Mouse (Mus musculus) midbrain, embryonic 16.5 days (tissue): ENCODE measurements around the gene Ces4a. TPM values are rescaled to one million over a fixed set of nuclear protein-coding genes. Genes with fewer than 3 reads are reported as not detected.
"Not testable (repeated sequence)": the region's sequence is repeated elsewhere in the genome, so short reads cannot be mapped to it uniquely, and the experiment has no call there.

Experiments used
- ATAC-seq: fragments of 200-750 bp; cut with Nextera tagmentation; 2 replicates; pipeline ENCODE4 v1.8.0; 2017; ENCODE audit warnings: moderate TSS enrichment
- H3K27ac ChIP-seq: fragments of 300-500 bp; sonication (generic); 2 replicates; pipeline ENCODE4 v1.5.1; 2014; ENCODE audit warnings: mild to moderate bottlenecking, low read length, mixed read lengths
- H3K27me3 ChIP-seq: fragments of 300-500 bp; sonication (generic); 2 replicates; pipeline ENCODE4 v1.6.1; 2014; ENCODE audit warnings: low read depth, low read length, mixed read lengths; ENCODE audit not compliant: control insufficient read depth, insufficient read depth
- H3K36me3 ChIP-seq: fragments of 300-500 bp; sonication (generic); 2 replicates; pipeline ENCODE4 v1.6.1; 2014; ENCODE audit warnings: mild to moderate bottlenecking, low read length, moderate library complexity, mixed read lengths; ENCODE audit not compliant: control insufficient read depth, insufficient read depth
- H3K4me1 ChIP-seq: fragments of 300-500 bp; sonication (generic); 2 replicates; pipeline ENCODE4 v1.6.1; 2014; ENCODE audit warnings: mild to moderate bottlenecking, low read length, mixed read lengths; ENCODE audit not compliant: control insufficient read depth, insufficient read depth
- H3K4me2 ChIP-seq: fragments of 300-500 bp; sonication (generic); 2 replicates; pipeline ENCODE4 v1.6.1; 2014; ENCODE audit warnings: mild to moderate bottlenecking, low read length, mixed read lengths
- H3K4me3 ChIP-seq: fragments of 300-500 bp; sonication (generic); 2 replicates; pipeline ENCODE4 v1.5.1; 2014; ENCODE audit warnings: low read depth, mild to moderate bottlenecking, low read length, moderate library complexity, mixed read lengths
- H3K9ac ChIP-seq: fragments of 300-500 bp; sonication (generic); 2 replicates; pipeline ENCODE4 v1.6.1; 2014; ENCODE audit warnings: low read depth, low read length, mixed read lengths
- H3K9me3 ChIP-seq: fragments of 300-500 bp; sonication (generic); replicated peaks from 2 replicates; pipeline ENCODE4 v1.6.1; 2014; ENCODE audit warnings: mild to moderate bottlenecking, low read length, mixed read lengths; ENCODE audit not compliant: control insufficient read depth, poor library complexity, severe bottlenecking
- WGBS: fragments of 180-500 bp; shearing (Covaris S2); extraction: QIAGEN DNeasy Blood & Tissue Kit; methylation state at CpG from one replicate; pipeline ENCODE4 v1.1.7; 2014; 5-methylcytosine and 5-hydroxymethylcytosine counted together
- polyA plus RNA-seq: library from polyadenylated mRNA; unstranded; fragments of >200 nt; fragmentation: Nextera tagmentation; extraction: Ambion mirVana; gene quantifications from 2 replicates; pipeline ENCODE4 v1.2.1, GENCODE M21; 2015

Ces4a gene
- polyA plus RNA-seq, 1 experiment from 2014 or later = not detected

DNA sequence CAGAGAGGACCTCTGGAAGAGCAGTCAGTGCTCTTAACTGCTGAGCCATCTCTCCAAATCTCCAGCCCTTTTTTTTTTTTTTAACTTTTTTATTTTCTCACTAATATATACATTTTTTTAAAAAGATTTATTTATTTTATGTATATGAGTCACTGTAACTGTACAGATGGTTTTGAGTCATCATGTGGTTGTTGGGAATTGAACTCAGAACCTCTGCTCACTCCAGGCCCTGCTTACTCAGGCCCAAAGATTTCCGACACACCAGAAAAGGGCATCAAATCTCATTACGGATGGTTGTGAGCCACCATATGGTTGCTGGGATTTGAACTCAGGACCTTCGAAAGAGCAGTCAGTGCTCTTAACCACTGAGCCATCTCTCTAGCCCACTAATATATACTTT, 43.7 kb downstream of the Ces4a start:
- ATAC-seq, H3K4me3 ChIP-seq, H3K4me2 ChIP-seq, H3K36me3 ChIP-seq, H3K27me3 ChIP-seq, H3K9me3 ChIP-seq, H3K9ac ChIP-seq, H3K27ac ChIP-seq: not testable (repeated sequence)
- H3K4me1 ChIP-seq = peaks cover 10% of the 10 kb centered on the region; the same call in 1 of the 2 replicates
- 95% methylated on average over 3 of the region's 3 CpGs for WGBS

DNA sequence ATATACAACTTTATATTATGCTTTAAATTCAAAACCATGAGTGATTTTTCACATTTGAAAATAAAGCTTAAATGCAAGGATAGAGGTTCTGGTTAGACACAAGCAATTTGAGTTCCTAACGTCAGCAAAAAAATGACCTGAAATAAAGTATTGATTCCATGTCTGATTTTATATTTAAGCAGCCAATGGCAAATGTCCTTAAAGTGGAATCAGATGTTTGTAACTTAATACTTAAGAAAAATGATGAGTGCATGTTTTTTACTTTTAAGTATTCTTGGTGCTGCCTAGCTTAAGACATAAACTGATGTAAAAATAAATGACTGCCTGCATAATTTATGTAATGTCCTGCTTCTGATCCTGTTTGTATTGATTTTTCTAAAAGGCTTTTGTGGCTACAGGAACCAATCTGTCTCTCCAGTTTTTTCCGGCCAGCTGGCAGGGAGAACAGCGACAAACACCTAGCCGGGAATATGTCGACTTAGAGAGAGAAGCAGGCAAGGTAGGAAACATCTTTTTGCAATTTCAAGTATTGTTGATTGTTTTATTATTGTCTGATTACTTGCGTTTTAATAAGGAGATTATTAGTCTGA, 46.7 kb downstream of the Ces4a start:
- 88% methylated on average over 6 of the region's 6 CpGs for WGBS
- Histone ChIP-seq H3K4me2 (no peak overlapping the region), H3K4me1 (peaks cover 1% of the 10 kb centered on the region; the same call in 1 of the 2 replicates), H3K9ac (no peak overlapping the region), H3K4me3 (no peak overlapping the region), H3K9me3 (no peaks in the 10 kb centered on the region), H3K36me3 (no peaks in the 10 kb centered on the region; the same call in 1 of the 2 replicates), H3K27ac (no peak overlapping the region), H3K27me3 (no peaks in the 10 kb centered on the region)
- no peak for ATAC-seq

- Histone ChIP-seq H3K4me1 (no peaks in the 10 kb centered on the region), H3K4me3 (no peak overlapping the region), H3K4me2 (no peak overlapping the region), H3K36me3 (no peaks in the 10 kb centered on the region; the same call in 1 of the 2 replicates), H3K9ac (no peak overlapping the region), H3K27ac (no peak overlapping the region), H3K9me3 (no peaks in the 10 kb centered on the region), H3K27me3 (no peaks in the 10 kb centered on the region)
- no peak for ATAC-seq
- 88% methylated on average over 1 of the region's 1 CpGs for whole genome bisulfite sequencing
Observed at GRCm38 (mm10) chr8:105182201-105182600, 50.6 kb downstream of the Ces4a start.

GRCm38 (mm10) chr8:105186467-105187005, 54.9 kb downstream of the Ces4a start:
- Histone ChIP-seq H3K27ac (no peak overlapping the region), H3K4me3 (no peak overlapping the region), H3K27me3 (no peaks in the 10 kb centered on the region), H3K9me3 (no peaks in the 10 kb centered on the region), H3K36me3 (no peaks in the 10 kb centered on the region), H3K4me2 (no peak overlapping the region), H3K4me1 (no peaks in the 10 kb centered on the region), H3K9ac (no peak overlapping the region)
- WGBS = 93% methylated on average over 1 of the region's 1 CpGs
- no peak for ATAC-seq

DNA sequence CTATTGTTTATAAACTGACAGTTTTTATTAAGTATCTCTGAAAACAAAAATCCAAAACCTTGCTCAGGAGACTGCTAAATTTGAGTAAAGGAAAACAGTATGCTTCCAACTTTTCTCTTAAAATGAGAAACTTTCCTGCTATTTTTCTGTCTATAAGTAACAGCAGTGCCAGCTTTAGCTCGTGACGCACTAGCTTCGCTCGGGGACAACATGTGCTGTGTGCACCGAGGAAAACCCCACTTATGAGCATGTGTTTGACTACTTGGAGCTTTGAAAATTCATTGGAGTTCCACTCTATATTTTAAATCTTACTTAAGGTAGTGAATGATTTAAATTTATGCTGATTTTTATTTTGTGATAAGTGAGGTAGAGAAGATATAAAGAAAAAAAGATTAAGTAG, 60.6 kb downstream of the Ces4a start:
- Histone ChIP-seq H3K4me2 (no peak overlapping the region), H3K36me3 (peaks cover 9% of the 10 kb centered on the region; the same call in 1 of the 2 replicates), H3K4me1 (no peaks in the 10 kb centered on the region), H3K9ac (no peak overlapping the region), H3K27ac (no peak overlapping the region), H3K27me3 (no peaks in the 10 kb centered on the region), H3K9me3 (no peaks in the 10 kb centered on the region), H3K4me3 (no peak overlapping the region)
- WGBS = 98% methylated on average over 5 of the region's 5 CpGs
- ATAC-seq = no peak

Other genes with a start within 250 kb of the Ces4a start
- gene Ces2e, start 205.5 kb upstream of the Ces4a start, polyA plus RNA-seq = not detected in 2 replicates
- not detected in 2 replicates for gene Ces2f, start 184.4 kb upstream of the Ces4a start, polyA plus RNA-seq
- 0.07 and 0.08 TPM in 2 replicates for gene Ces2g, start 170.1 kb upstream of the Ces4a start, polyA plus RNA-seq
- not detected in 2 replicates for gene Ces2h, start 130.9 kb upstream of the Ces4a start, polyA plus RNA-seq
- not detected in 2 replicates for gene Ces3a, start 83.2 kb upstream of the Ces4a start, polyA plus RNA-seq
- not detected in 2 replicates for gene Ces3b, start 48.0 kb upstream of the Ces4a start, polyA plus RNA-seq
- gene Cbfb, start 38.9 kb downstream of the Ces4a start, polyA plus RNA-seq = 19.7 and 22.9 TPM in 2 replicates
- 34.6 and 37.5 TPM in 2 replicates for gene D230025D16Rik, start 93.3 kb downstream of the Ces4a start, polyA plus RNA-seq
- 5.8 and 8.9 TPM in 2 replicates for gene B3gnt9, start 123.4 kb downstream of the Ces4a start, polyA plus RNA-seq
- 12.8 and 14.0 TPM in 2 replicates for gene Tradd, start 132.8 kb downstream of the Ces4a start, polyA plus RNA-seq
- gene Fbxl8, start 132.8 kb downstream of the Ces4a start, polyA plus RNA-seq = 0.82 and 1.1 TPM in 2 replicates
- 0.35 and 0.40 TPM in 2 replicates for gene Hsf4, start 138.0 kb downstream of the Ces4a start, polyA plus RNA-seq
- 4.5 and 4.7 TPM in 2 replicates for gene Nol3, start 144.3 kb downstream of the Ces4a start, polyA plus RNA-seq
- 168 and 175 TPM in 2 replicates for gene 4931428F04Rik, start 158.1 kb downstream of the Ces4a start, polyA plus RNA-seq
- 10.5 and 12.0 TPM in 2 replicates for gene Exoc3l, start 164.3 kb downstream of the Ces4a start, polyA plus RNA-seq
- gene E2f4, start 165.9 kb downstream of the Ces4a start, polyA plus RNA-seq = 40.1 and 41.6 TPM in 2 replicates
- 0.88 and 1.1 TPM in 2 replicates for gene Elmo3, start 173.8 kb downstream of the Ces4a start, polyA plus RNA-seq
- 0.83 and 0.88 TPM in 2 replicates for gene Lrrc29, start 194.5 kb downstream of the Ces4a start, polyA plus RNA-seq
- gene Tmem208, start 194.6 kb downstream of the Ces4a start, polyA plus RNA-seq = 118 and 143 TPM in 2 replicates
- 0.49 and 1.0 TPM in 2 replicates for gene Fhod1, start 216.2 kb downstream of the Ces4a start, polyA plus RNA-seq
- 13.3 and 15.1 TPM in 2 replicates for gene Slc9a5, start 217.0 kb downstream of the Ces4a start, polyA plus RNA-seq
- 2.4 and 2.7 TPM in 2 replicates for gene Plekhg4, start 241.5 kb downstream of the Ces4a start, polyA plus RNA-seq